Mouse (Mus musculus): ENCODE measurements around the gene Enoph1.

Gene Enoph1
- long read RNA-seq, experiment 1, transcript Enoph1-202 (6 exons, 1,833 nt), result major isoform, 40 of 49 reads
- long read RNA-seq, experiment 1, partial matches to known transcripts, result 3 of 49 reads
- long read RNA-seq, experiment 1, other reads (novel, unspliced or antisense), result 6 of 49 reads
- long read RNA-seq, experiment 2, transcript Enoph1-201 (7 exons, 1,420 nt), result minor isoform, 5 of 59 reads
- long read RNA-seq, experiment 2, transcript Enoph1-202 (6 exons, 1,833 nt), result major isoform, 41 of 59 reads
- long read RNA-seq, experiment 2, partial matches to known transcripts, result 4 of 59 reads
- long read RNA-seq, experiment 2, other reads (novel, unspliced or antisense), result 9 of 59 reads

- intact Hi-C loops (cut with DNase I), result loop anchor here (1.0 to 5.0 kb wide), 2 partner anchors 60 to 112 kb away; partner anchors contain the start of gene 4930524J08Rik
Observed at GRCm38 (mm10) chr5:100039602-100040142, at the start of gene Enoph1, which contains the start of gene Hnrnpdl. TSS of gene Enoph1 (plus strand) at chr5:100039985. TSS of gene Hnrnpdl (minus strand) at chr5:100039664.

GRCm38 (mm10) chr5:99994166-99994565 is 45.6 kb upstream of the Enoph1 start:
- intact Hi-C loops (cut with DNase I), result no loop called here

- intact Hi-C loops (cut with DNase I), result no loop called here
Observed at GRCm38 (mm10) chr5:99994680-99995079, 45.1 kb upstream of the Enoph1 start.

- intact Hi-C loops (cut with DNase I), result no loop called here
Observed at GRCm38 (mm10) chr5:100000048-100000447, 39.7 kb upstream of the Enoph1 start.

- intact Hi-C loops (cut with DNase I), result no loop called here
Observed at GRCm38 (mm10) chr5:100000500-100000899, 39.3 kb upstream of the Enoph1 start.

GRCm38 (mm10) chr5:100003895-100004294 is 35.9 kb upstream of the Enoph1 start:
- intact Hi-C loops (cut with DNase I), result no loop called here

- intact Hi-C loops (cut with DNase I), result no loop called here
Observed at GRCm38 (mm10) chr5:100005431-100005830, 34.4 kb upstream of the Enoph1 start.

- intact Hi-C loops (cut with DNase I), result no loop called here
Observed at GRCm38 (mm10) chr5:100005896-100006295, 33.9 kb upstream of the Enoph1 start.

- intact Hi-C loops (cut with DNase I), result no loop called here
Observed at GRCm38 (mm10) chr5:100006324-100007039, 33.3 kb upstream of the Enoph1 start.

- intact Hi-C loops (cut with DNase I), result no loop called here
Observed at GRCm38 (mm10) chr5:100007040-100007375, 32.8 kb upstream of the Enoph1 start.

- intact Hi-C loops (cut with DNase I), result no loop called here
Observed at GRCm38 (mm10) chr5:100008485-100008884, 31.3 kb upstream of the Enoph1 start.

- intact Hi-C loops (cut with DNase I), result no loop called here
Observed at GRCm38 (mm10) chr5:100012599-100012998, 27.2 kb upstream of the Enoph1 start.

- intact Hi-C loops (cut with DNase I), result no loop called here
Observed at GRCm38 (mm10) chr5:100020089-100020488, 19.7 kb upstream of the Enoph1 start.

GRCm38 (mm10) chr5:100024403-100024802 is 15.4 kb upstream of the Enoph1 start:
- intact Hi-C loops (cut with DNase I), result no loop called here

GRCm38 (mm10) chr5:100024868-100025267 is 14.9 kb upstream of the Enoph1 start:
- intact Hi-C loops (cut with DNase I), result no loop called here

GRCm38 (mm10) chr5:100030069-100030468 is 9.7 kb upstream of the Enoph1 start:
- intact Hi-C loops (cut with DNase I), result no loop called here

GRCm38 (mm10) chr5:100032107-100032506 is 7.7 kb upstream of the Enoph1 start:
- intact Hi-C loops (cut with DNase I), result no loop called here

GRCm38 (mm10) chr5:100032646-100033045 is 7.1 kb upstream of the Enoph1 start:
- intact Hi-C loops (cut with DNase I), result no loop called here

- intact Hi-C loops (cut with DNase I), result loop anchor here (5.0 kb wide), 1 partner anchor 109 kb away; no protein-coding TSS in a partner anchor
Observed at GRCm38 (mm10) chr5:100035950-100036349, 3.8 kb upstream of the Enoph1 start.

- intact Hi-C loops (cut with DNase I), result loop anchor here (5.0 kb wide), 1 partner anchor 109 kb away; no protein-coding TSS in a partner anchor
Observed at GRCm38 (mm10) chr5:100036681-100037080, 3.1 kb upstream of the Enoph1 start.

- intact Hi-C loops (cut with DNase I), result loop anchor here (5.0 kb wide), 1 partner anchor 111 kb away; no protein-coding TSS in a partner anchor
Observed at GRCm38 (mm10) chr5:100037965-100038713, 1.6 kb upstream of the Enoph1 start.

Data from adrenal gland (tissue).